26 mouse cellular contexts compared by ENCODE assay signal in genomic region chr2:122572438-122572837, GRCm38 (mm10). TPM values are rescaled to one million over a fixed set of nuclear protein-coding genes. Genes with fewer than 3 reads are reported as not detected.
DNase-seq lines count a peak whose midpoint lies in the region; TF ChIP-seq lines count a peak whose summit lies in the region.
"Had no signal": no experiment of that assay in that cellular context is flagged by ENCODE, and none has a peak within 500 bp of the region (broad histone marks: within the 10 kb centered on the region; RNA-seq: fewer than 3 reads in every experiment).

No protein-coding gene starts in this region.

- no peaks in the 10 kb centered on the region for H3K79me2 ChIP-seq in macrophage (ENCODE audit: inconsistent target)

- H3K27me3 ChIP-seq in splenic B cell, adult 2 months (ENCODE audit: control insufficient read depth, insufficient read depth, low read length, poor library complexity, severe bottlenecking) = no peaks in the 10 kb centered on the region
- H3K27me3 ChIP-seq: forebrain, embryonic 12.5 days; hindbrain, embryonic 13.5 days had no signal

- no peak overlapping the region for H3K4me3 ChIP-seq in bone marrow macrophage, adult 2 months (ENCODE audit: insufficient read depth, low read length)
- H3K4me3 ChIP-seq in macrophage (ENCODE audit: inconsistent target) = no peak overlapping the region
- H3K4me3 ChIP-seq: erythroblast, embryonic 14.5 days; forebrain, embryonic 12.5 days; hindbrain, embryonic 13.5 days; midbrain, embryonic 10.5 days had no signal

- H3K4me1 ChIP-seq in bone marrow macrophage, adult 2 months (ENCODE audit: control insufficient read depth, insufficient read depth, low read length) = peaks cover 19% of the 10 kb centered on the region
- H3K4me1 ChIP-seq: forebrain, embryonic 12.5 days; hindbrain, embryonic 13.5 days; midbrain, embryonic 10.5 days had no signal

- DNase-seq in 416B (ENCODE audit: low read depth) = peak; percentile 69
- DNase-seq in splenic B cell, adult 2 months (ENCODE audit: low read depth, low spot score) = peak; percentile 6
- DNase-seq in layer of hippocampus, adult 11-12 months (ENCODE audit: low spot score) = no peak
- DNase-seq in retina, embryonic 14.5 days (ENCODE audit: low spot score) = no peak
- no peak for DNase-seq in kidney, adult 9 months
- DNase-seq: adrenal gland, postnatal 10 days; cerebellum, adult 11-12 months; cerebellum, postnatal 10 days; gastrocnemius, postnatal 14 days; heart, adult 18-20 months; heart, postnatal 36 days; kidney, adult 8-10 months; kidney, postnatal 10 days; lung, adult 18-20 months; lung, postnatal 4 days; right cerebral cortex, postnatal 25 days; thymus, adult 18-20 months; thymus, postnatal 36 days had no signal

- no peak for TF ChIP-seq CTCF in bone marrow macrophage, adult 2 months (IDR thresholded peaks at IDR 0.05; ENCODE audit: low read depth, low read length)

- H3K27ac ChIP-seq in bone marrow macrophage, adult 2 months (ENCODE audit: insufficient read depth, low read depth, low read length) = peak overlapping the region; percentile 7
- peak overlapping the region; percentile 38 for H3K27ac ChIP-seq in macrophage
- H3K27ac ChIP-seq: forebrain, embryonic 12.5 days; hindbrain, embryonic 13.5 days; midbrain, embryonic 10.5 days; stomach, postnatal 0 days had no signal

- no peaks in the 10 kb centered on the region for H3K36me3 ChIP-seq in macrophage (ENCODE audit: inconsistent target)
- no peaks in the 10 kb centered on the region for H3K36me3 ChIP-seq in splenic B cell, adult 2 months (ENCODE audit: control insufficient read depth, insufficient read depth, low read length, poor library complexity, severe bottlenecking)
- H3K36me3 ChIP-seq: forebrain, embryonic 12.5 days; hindbrain, embryonic 13.5 days; midbrain, embryonic 10.5 days had no signal

- TF ChIP-seq POLR2A in bone marrow macrophage, adult 2 months (IDR thresholded peaks at IDR 0.05; ENCODE audit: borderline replicate concordance, low read depth, low read length) = no peak

- WGBS in macrophage (ENCODE audit: missing documents) = 7% methylated on average over 1 of the region's 1 CpGs

RNA-seq across cellular contexts. Expression of gene Gatm, which starts 38.7 kb away (rescaled TPM):
- 59.3 and 60.9 TPM in 2 replicates for polyA plus RNA-seq in bone marrow macrophage, adult 2 months (2012; ENCODE audit: insufficient read depth, insufficient read length, missing spikeins)
- total RNA-seq in macrophage (2018; cell fraction: chromatin; rRNA removed) = 10 to 100 TPM in 18 of 26 experiments, 1 to 10 TPM in 8; 4.1 to 57.7 (median 18.4) TPM
- 10 to 100 TPM; 23.2 to 54.3 (median 32.9) TPM for total RNA-seq in macrophage (2018; cell fraction: cytosol; rRNA removed)
- total RNA-seq in macrophage (2018; cell fraction: nucleus; rRNA removed) = 10 to 100 TPM; 10.2 to 73.4 (median 24.0) TPM
- polyA plus RNA-seq in macrophage (2018) = 26.1 to 69.5 TPM (median 54.1 TPM) in 3 replicates
- total RNA-seq: MEL had no signal

Comparison
In these comparisons a context has a peak if more than half of its experiments do, and no peak if none do; other contexts are left out.
1. DNase-seq: peak in 416B (single experiment) and splenic B cell, adult 2 months (single experiment); none in layer of hippocampus, adult 11-12 months (single experiment), retina, embryonic 14.5 days (single experiment) and kidney, adult 9 months (single experiment).